Mouse (Mus musculus) CD8-positive naive resting alpha-beta T cell, adult 2 months (primary cell): ENCODE data around the gene Upp1.

ENCODE experiments used
- DNase-seq, 2 experiments: peaks; one replicate each; pipeline ENCODE4 v3.0.0; 2022; ENCODE audit warnings: low read depth in 2 of 2, low spot score in 2 of 2

Gene Upp1

GRCm38 (mm10) chr11:9118050-9118420 lies at the start of gene Upp1:
Gene Upp1, plus strand, starts transcription at chr11:9118103.
- no peak for DNase-seq

GRCm38 (mm10) chr11:9076444-9076843 lies 41.5 kb upstream of the Upp1 start:
- no peak for DNase-seq

- no peak for DNase-seq
These were observed 4.7 kb upstream of the Upp1 start for GRCm38 (mm10) chr11:9113189-9113588.

GRCm38 (mm10) chr11:9115367-9116120 lies 2.4 kb upstream of the Upp1 start:
- no peak for DNase-seq

GRCm38 (mm10) chr11:9116121-9116520 lies 1.8 kb upstream of the Upp1 start:
- no peak for DNase-seq

GRCm38 (mm10) chr11:9116916-9117315 lies 987 bp upstream of the Upp1 start:
- DNase-seq = no peak

- DNase-seq = no peak
These were observed 399 bp upstream of the Upp1 start for GRCm38 (mm10) chr11:9117358-9118049.

GRCm38 (mm10) chr11:9118421-9119121 lies 668 bp downstream of the Upp1 start:
- DNase-seq = no peak

- no peak for DNase-seq
These were observed 1.5 kb downstream of the Upp1 start for GRCm38 (mm10) chr11:9119231-9120020.

- no peak for DNase-seq
These were observed 4.4 kb downstream of the Upp1 start for GRCm38 (mm10) chr11:9122315-9122714.

- no peak for DNase-seq
These were observed 8.6 kb downstream of the Upp1 start for GRCm38 (mm10) chr11:9126373-9127107.

GRCm38 (mm10) chr11:9128110-9128509 lies 10.2 kb downstream of the Upp1 start:
- DNase-seq = no peak

GRCm38 (mm10) chr11:9129528-9129927 lies 11.6 kb downstream of the Upp1 start:
- DNase-seq = no peak

- no peak for DNase-seq
These were observed 13.8 kb downstream of the Upp1 start for GRCm38 (mm10) chr11:9131688-9132087.

GRCm38 (mm10) chr11:9135589-9136246 lies 17.8 kb downstream of the Upp1 start:
- DNase-seq = no peak

- DNase-seq = peak; percentile 5 to 35
These were observed 18.6 kb downstream of the Upp1 start for GRCm38 (mm10) chr11:9136471-9136870.

- DNase-seq = no peak
These were observed 27.2 kb downstream of the Upp1 start for GRCm38 (mm10) chr11:9145113-9145512.

- DNase-seq = no peak
These were observed 28.2 kb downstream of the Upp1 start for GRCm38 (mm10) chr11:9146115-9146514.

- no peak for DNase-seq
These were observed 28.8 kb downstream of the Upp1 start for GRCm38 (mm10) chr11:9146683-9147082.

- DNase-seq = no peak
These were observed 30.3 kb downstream of the Upp1 start for GRCm38 (mm10) chr11:9148206-9148605.
